Mouse (Mus musculus): ENCODE results near the gene Neil1.

Neil1 gene

DNA sequence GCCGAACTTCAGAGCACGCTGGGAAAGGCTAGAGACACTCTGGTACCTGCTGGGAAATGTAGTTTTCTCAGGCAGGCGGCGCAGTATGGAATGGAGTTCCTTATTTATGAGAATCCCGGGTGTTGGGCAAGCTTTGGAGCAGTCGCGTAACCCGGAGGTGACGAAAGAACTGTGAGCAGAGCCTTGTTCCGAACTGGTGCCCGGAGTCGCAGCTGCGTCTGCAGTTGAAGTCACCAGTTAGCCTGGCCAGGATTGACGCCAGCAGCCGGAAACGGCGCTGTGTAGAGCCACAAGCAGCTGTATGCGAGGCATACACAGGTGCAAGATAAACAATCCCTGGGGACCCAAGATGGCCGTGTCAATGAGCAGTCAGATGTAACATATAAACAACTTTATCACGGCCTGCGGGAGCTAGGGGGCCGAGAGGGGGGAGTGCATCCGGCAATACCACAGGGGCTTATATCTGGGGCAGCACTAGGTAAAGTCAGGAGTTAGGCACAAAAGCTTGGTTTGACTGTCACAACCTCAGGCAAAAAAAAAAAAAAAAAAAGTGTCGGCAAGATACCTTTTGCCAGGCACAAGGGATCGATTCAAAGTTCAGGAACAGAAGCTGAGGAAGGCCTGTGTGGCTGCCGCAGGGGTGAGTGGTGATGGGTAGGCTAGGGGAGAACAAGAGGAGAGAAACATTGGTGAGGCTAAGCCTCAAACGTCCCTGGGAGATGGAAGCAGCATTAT is at the start of gene Neil1:
Neil1 (minus strand) TSS at position 162 of the 735 bp plus-strand sequence.
- peak; percentile 69 to 90 for DNase-seq (ENCODE audit: low spot score in 2 of 2)

DNA sequence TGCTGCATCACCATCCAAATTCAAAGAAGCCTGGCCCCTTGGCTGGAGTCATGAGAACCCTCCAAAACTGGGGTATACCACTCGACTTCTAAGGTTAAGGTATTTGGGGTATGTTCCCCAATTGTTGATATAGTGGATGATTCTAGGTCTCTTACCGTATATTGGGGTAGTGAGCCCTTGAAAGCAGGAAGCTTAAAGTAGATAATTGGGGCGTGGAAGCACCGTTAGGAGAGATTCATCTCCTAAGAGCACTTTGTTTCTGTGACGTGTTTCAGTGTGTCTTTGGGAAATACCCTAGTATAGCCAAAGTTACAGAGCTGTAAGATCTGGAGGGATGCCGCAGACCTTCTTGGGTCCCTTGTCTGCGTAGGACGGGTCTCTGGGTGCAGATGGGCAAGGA is 49.3 kb upstream of the Neil1 start:
- DNase-seq (ENCODE audit: low spot score in 2 of 2) = no peak

DNA sequence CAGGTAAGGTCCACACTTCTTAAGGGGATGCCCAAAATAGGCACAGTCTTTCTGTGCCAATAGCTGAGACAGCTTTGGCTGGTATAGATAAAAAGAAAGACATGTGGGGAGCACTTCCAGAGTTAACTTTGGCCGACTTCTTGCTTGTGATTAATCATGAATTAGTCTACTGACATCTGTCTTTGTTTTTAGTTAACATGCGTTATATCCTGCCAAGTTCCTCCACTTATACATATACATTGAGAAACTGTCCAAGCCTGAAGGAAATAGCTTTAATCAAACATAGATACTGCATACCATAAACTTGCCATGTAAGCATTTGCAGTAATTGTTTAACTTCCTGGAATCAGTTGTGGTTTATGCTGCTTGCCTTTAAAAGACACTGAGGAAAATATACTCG is 48.6 kb upstream of the Neil1 start:
- DNase-seq (ENCODE audit: low spot score in 2 of 2) = no peak

DNA sequence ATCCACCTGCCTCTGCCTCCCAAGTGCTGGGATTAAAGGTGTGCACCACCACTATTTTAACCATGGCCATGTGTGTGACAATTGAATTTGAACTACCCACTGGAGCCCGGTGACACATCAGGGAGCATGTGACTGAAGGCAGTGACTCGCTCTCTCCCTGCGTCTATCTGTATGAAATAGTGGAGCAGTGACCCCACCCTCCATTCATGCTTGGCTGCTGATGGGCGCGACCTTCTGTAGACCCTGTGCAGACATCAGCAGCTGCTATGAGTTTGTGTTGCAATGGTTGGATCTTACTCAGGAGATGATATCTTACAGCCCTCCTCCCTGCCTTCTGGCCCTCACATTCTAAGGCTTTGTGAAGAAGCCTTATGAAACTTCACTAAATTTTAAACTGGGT is 20.3 kb upstream of the Neil1 start:
- DNase-seq (ENCODE audit: low spot score in 2 of 2) = no peak

DNA sequence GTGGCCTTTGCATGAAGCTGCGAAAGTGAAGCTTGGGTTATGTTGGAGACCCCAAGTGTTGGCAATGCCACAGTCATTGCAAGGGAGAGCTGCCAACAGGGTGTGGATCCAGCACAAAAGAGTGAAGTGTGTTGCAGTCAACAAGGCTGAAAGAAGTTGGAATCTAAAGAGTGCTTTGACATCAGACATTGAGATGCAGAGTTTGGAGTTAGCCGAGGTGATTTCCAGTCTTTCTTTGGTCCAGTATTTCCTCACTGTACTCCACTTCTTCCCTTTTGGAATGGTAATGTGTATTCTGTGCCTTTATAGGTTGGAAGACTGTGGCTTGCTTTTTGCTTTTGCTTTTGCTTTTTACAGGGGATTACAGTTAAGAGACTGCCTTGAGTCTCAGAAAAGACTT is 18.1 kb upstream of the Neil1 start:
- DNase-seq (ENCODE audit: low spot score in 2 of 2) = no peak

DNA sequence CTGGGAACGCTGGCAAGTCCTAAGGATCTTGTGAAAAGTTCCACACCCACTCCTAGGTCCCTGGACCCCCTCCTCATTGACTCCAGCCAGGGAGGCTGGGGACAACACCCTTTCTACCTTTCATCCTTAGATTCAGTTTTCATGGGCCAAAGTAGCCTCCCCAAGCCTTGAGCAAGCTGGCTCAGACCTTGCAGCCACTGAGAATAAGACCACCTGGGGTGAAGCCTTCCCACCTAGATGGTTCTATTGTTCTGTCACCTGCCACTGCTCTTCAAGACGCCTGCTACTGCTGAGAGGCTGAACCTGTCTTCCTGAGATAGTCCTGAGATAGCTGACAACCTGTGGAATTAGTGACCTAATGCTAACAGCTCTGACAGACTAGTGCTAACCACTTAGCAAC is 15.0 kb upstream of the Neil1 start:
- no peak for DNase-seq (ENCODE audit: low spot score in 2 of 2)

DNA sequence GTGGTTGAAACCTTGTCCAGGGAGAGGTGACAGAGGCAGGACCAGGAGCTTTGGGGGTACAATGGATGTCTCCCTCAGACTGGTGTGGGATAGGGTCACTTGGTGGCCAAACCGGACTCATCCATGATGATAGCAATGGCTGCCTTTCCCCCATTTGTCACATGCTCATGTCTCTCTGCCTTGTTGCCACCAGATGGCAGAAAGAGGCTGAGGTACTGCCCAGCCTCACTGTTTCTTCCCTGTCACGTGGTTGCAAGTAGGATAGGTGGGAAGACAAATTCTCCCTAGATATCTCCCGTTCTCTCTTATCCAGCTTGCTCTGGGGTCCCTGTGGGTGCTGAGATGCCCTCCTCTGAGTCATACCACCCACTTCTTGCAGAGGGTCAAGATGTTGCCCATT is 14.4 kb upstream of the Neil1 start:
- DNase-seq (ENCODE audit: low spot score in 2 of 2) = no peak

DNA sequence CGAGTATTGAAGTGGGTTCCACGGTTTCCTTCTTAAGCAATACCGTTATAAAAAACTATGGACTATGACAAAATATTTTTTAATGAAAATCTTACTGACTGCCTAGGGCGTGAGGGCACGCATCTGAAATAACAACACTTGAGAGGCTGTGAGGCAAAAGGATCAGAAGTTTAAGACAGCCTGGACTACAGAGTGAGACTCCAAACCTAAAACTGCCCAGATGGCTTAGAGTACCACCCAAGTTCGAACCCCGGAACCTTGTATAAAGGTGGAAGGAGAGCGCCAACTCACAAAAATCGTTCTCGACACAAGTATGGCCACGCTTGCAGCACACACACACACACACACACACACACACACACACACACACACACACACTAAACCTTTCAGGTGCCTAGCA is 10.4 kb upstream of the Neil1 start:
- no peak for DNase-seq (ENCODE audit: low spot score in 2 of 2)

DNA sequence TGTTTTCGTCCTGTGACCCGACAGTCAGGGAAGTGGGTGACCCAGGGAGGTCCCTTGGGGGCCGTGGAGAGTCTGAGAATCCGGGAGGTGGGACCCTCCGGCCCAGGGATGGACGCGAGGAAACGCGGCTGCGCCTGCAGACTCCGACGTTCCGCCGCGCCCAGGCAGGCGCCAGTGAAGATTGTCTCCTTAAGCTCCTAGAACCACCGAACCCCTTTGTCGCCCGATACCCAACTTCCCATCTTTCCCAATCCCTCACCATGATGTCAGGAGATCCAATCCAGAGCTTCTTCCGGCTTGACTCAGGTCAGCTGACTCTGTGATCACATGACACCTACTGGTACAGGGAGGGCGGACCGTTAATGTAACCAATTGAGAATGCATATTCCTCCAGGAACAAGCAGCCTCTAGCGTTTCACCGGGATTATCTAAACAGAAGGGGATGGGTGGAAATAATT is 9.9 kb upstream of the Neil1 start, which contains the start of gene Commd4:
Commd4 (minus strand) TSS at position 319 of the 458 bp plus-strand sequence.
- DNase-seq (ENCODE audit: low spot score in 2 of 2) = peak; percentile 74 to 80

DNA sequence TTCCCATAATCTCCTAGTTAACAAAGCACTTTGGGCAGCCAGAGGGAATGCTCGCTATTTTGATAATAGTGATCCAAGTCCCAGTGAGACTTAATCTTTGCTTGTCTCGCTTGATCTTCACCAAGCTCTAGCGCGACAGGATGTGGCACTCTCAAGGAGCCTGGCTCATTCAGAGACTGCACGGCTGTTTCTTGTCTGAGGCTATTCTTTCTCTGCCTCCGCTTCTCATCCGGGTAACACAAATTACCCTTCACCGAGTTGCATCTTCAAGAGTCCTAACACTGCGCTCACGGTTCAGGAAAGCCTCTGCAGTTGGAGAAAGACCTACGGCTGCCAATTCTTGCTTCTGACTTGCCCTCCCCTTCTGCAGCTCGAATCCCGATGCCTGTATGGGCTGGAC is 9.4 kb upstream of the Neil1 start:
- DNase-seq (ENCODE audit: low spot score in 2 of 2) = no peak

DNA sequence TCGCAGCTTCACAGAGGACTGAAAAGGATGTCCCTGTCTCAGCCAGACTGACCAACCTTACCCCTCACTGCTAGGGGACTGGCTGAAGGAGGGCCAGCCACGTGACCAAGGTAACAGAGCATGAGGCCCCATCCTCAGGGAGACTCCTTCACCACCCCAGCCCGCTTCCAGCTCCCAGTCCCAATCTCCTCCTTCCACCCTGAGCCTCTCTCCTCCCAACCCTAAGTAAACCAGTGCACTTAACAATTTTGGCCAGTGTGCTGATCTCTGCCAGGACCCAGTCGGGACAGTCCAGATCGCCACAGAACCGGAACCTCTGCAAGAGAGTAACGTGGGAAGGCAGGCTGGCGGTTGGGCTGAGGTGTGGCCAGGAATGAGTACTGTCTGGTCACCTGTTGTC is 8.7 kb upstream of the Neil1 start:
- DNase-seq (ENCODE audit: low spot score in 2 of 2) = no peak

DNA sequence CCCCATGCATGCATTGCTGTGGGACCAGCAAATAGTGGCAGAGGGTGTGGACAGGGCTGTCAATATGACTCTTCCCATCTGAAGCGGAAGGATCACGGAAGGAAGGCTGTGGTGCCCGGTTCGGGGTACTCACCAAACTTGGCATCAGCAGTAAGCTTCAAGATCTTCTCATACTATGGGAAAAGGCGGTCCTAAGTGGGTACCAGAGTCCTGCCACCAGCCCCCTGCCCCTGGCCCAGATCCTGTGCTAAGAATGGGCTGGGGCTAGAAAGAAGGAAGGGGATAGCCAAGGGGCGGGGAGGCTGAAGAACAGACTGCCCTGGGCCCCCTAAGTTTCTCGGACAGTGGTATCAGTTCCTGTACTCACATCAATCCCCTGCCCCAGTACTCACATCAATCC is 8.3 kb upstream of the Neil1 start:
- no peak for DNase-seq (ENCODE audit: low spot score in 2 of 2)

DNA sequence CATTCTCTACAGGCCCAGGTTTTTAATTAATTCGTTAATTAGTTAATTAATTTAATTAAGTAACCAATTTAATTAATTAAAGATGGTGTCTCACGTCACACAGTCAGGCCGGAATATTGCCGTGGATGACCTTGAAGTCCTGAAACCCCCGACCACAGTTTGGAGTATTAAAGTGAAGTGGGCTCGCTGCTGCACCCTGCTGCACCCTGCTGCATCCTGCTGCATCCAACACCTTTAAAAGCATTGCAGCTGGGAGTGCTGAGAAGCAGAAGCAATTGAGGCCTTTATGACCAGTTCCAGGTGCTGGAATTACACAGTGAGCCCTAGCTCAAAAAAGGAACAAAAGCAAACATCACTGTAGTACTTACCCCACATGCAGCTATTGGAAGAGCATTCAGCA is 4.2 kb upstream of the Neil1 start:
- DNase-seq (ENCODE audit: low spot score in 2 of 2) = no peak

DNA sequence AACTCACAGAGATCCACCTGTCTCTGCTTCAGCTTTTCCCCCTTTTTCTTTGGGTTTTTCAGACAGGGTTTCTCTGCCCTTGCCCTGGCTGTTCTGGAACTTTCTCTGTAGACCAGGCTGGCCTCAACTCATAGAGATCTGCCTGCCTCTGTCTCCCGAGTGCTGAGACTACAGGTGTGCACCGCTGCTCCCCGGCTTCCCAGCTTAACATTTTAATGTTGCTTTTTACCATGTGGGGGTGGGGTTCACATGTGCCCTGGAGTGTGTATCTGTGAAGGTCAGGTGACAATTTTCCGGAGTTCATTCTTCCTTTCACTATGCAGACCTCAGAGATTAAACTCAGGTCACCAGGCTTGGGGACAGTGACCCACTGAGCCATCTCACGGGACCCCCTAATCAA is 2.1 kb upstream of the Neil1 start:
- no peak for DNase-seq (ENCODE audit: low spot score in 2 of 2)

DNA sequence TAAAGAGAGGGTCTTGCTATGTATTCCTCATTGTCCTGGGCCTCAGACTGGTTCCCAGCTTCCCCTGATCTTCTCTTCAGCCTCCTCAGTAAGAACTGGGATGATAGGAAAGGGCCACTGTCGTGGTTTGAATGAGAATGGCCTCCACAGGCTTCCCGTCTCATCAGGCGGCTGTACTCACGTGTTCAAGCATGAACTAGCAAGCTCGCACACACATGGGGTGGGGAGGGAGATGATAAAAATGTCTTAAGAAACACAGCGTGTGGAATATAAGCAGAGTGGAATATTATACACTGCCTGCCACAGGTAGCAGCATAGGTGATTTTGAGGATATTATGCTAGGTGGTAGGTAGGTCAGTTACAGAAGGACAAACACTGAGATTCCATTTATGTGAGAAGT is 916 bp upstream of the Neil1 start:
- no peak for DNase-seq (ENCODE audit: low spot score in 2 of 2)

DNA sequence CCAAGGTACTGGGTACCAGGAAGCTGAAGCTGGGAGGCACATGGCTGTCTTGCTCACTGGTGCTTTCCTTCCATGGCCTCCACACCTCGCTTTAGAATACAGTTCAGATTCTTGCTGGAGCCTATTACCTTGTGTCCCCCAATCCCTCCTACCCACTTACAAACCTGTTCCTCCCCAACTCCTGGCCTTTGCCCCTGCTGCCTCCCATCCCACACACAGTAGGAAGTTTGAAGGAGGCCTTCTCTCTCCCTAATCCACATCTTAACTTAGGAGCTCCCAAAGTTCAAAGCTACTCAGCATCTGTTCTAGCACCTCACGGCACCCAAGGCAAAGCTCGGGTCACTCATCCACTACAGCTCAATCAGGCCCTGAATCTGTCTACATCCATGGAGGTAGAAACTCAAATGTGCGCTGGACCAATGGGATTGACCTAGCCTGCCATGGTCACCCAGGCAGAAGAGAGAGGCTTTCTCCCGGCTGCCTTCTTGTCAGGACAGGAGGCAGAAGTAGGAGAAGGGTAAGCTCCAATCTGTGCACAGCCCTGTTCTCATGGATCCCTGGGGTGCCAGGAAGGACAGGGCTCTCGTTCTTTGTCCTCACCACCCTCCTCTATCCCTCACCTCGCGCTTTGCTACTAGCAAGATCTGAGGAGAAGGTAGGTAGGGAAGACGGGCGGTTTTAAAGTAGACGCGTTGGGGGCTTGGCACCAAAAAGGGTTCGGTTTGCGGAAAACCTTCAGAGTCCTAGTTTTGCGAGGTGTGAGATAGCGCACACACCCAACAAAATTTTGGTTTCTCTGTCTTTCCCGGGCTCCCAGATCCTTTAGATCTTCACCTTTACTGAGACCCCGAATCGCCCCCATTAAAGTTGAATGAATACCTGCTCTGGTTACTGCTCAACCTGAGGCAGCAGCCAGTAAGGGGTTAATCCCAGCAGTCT is 631 bp downstream of the Neil1 start:
- DNase-seq (ENCODE audit: low spot score in 2 of 2) = no peak

DNA sequence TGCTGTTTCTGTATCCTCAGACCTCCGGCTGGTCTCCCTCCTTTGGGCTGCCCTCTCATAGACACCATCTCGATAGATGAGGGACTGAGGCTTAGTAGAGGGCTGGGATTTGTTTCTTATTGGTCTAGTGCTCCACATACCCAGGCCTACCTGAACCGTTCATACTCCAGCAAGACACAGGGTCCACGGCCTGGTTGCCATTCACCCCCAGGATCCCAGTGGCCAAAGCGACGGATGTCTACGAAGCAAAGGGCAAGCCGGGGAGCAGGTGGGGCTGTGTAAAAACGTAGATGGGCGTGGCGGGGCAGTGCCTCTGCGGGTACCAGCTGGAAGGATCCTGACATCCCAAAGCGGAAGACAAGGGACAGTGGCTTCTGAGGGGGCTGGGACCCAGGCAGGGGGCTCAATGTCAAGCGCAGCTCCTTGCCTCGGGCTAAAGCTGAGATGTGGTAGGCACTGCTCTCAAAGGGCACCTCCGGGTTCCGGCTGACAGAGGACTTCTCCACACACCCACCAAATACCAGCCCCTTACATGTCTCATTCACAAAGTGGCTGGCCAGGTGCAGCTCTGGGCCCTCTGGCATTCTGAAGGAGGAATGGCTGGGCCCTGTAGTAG is 1.5 kb downstream of the Neil1 start:
- DNase-seq (ENCODE audit: low spot score in 2 of 2) = no peak

DNA sequence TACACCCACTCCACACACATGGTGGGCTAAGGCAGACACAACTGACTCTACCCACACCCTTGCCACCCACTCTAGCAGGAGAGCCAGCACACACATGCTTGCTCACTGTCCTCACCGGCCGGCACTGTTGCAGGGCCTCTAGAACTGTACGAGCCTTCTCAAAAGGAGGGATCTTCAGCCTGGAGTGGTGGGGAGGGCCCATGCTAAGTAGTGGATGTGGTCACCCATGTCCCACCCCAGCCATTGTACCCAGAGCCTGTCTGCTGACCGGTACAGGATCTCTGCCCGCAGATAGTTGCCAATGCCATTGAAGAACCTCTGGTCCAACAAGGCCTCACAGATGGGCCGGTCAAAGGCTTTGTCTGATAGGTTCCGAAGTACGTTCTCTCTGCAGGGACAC is 3.3 kb downstream of the Neil1 start:
- no peak for DNase-seq (ENCODE audit: low spot score in 2 of 2)

DNA sequence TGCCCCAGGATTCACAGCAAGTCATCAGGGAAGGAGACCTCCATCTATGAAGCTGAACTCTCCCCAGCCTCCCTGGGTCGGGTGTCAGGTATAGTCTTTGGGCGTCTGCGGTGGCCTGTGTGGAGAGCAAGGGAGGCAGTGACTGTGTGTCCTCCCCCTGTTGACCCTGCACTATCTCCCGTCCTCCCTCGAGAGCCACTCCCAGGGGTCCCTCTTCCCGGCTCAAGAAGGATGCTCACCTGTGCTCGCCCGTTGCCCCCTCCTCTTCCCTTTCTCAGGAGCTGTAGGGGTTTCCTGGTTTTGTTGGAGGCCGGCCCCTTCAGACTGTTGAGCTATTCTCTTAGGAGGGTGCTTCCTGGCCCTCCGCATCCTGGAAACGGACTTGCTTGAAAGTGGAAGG is 4.9 kb downstream of the Neil1 start:
- no peak for DNase-seq (ENCODE audit: low spot score in 2 of 2)

DNA sequence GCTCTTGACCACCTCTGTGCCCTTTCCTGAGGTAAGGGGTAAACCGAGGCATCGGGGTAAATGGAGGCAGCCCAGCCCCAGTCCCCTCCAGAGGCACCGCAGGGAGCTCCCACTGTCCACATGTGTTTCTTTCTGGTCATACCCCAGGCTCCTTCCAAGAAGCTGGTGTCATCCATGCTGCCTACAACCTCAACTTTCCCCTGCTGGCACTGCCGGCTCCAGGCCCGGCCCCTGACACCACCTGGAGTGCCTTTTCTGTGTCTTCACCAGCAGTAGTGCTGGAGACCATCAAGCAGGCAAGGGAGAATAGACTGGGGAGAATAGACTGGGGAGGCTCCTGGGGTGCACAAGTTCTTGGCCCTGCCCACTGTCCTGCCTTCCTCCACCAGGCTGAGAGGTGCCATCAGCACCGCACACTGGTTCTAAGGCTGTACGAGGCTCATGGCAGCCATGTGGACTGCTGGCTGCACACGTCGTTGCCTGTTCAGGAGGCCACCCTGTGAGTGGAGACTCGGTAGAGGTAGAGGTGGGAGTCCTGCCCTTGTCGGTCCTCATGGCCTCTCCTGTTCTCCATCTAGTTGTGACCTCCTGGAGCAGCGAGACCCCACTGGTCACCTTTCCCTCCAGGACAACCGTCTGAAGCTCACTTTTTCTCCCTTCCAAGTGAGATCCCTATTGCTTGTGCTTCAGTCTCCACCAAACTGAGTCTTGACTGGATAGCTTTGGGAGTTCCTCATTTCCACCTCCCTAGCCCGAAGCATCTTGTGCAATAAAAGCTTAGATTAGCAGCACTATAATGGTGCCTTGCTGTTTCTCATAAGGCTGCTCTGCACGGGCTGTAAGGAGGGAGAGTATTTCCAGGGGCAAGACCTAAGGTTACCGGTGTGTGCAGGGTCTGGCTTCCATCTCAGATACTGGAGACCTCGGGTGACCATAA is 6.4 kb downstream of the Neil1 start:
- DNase-seq (ENCODE audit: low spot score in 2 of 2) = no peak

DNA sequence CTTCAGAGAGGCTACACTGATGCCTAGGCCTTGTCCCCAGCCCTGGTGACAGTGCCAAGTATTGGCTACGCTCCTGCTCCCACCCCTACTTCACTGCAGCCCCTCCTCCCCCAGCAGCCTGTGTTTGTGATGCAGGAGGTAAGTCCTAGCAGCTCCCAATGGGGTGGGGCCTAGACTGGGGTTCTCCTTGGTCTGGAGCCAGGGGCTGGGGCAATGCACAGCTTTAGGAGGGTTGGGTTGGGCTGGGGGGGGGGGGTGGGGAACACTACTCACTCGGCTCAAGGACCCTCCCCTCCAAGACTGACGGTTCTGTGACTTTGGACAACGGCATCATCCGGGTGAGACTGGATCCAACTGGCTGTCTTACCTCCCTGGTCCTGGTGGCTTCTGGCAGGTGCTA is 8.5 kb downstream of the Neil1 start:
- DNase-seq (ENCODE audit: low spot score in 2 of 2) = no peak

Data from natural killer cell, adult 2 months (primary cell).